Mouse (Mus musculus) liver, embryonic 12.5 days (tissue): ENCODE data around the gene Eaf1. TPM values are rescaled to one million over a fixed set of nuclear protein-coding genes. Genes with fewer than 3 reads are reported as not detected.

Experiments
- ATAC-seq: fragments of 200-750 bp; cut with Nextera tagmentation; 2 replicates; pipeline ENCODE4 v1.8.0; 2017; ENCODE audit warnings: moderate number of reproducible peaks, mild to moderate bottlenecking, moderate library complexity
- H3K27ac ChIP-seq: fragments of 300-500 bp; sonication (generic); 2 replicates; pipeline ENCODE4 v1.5.1; 2016; ENCODE audit warnings: mild to moderate bottlenecking
- H3K27me3 ChIP-seq: fragments of 300-500 bp; sonication (generic); replicated peaks from 2 replicates; pipeline ENCODE4 v1.6.1; 2016; ENCODE audit warnings: mild to moderate bottlenecking, moderate library complexity
- H3K36me3 ChIP-seq: fragments of 300-500 bp; sonication (generic); 2 replicates; pipeline ENCODE4 v1.6.1; 2016; ENCODE audit warnings: mild to moderate bottlenecking, moderate library complexity
- H3K4me1 ChIP-seq: fragments of 300-500 bp; sonication (generic); 2 replicates; pipeline ENCODE4 v1.6.1; 2016
- H3K4me2 ChIP-seq: fragments of 300-500 bp; sonication (generic); 2 replicates; pipeline ENCODE4 v1.6.1; 2016; ENCODE audit warnings: mild to moderate bottlenecking, moderate library complexity
- H3K4me3 ChIP-seq: fragments of 300-500 bp; sonication (generic); 2 replicates; pipeline ENCODE4 v1.5.1; 2016; ENCODE audit warnings: mild to moderate bottlenecking, moderate library complexity
- H3K9ac ChIP-seq: fragments of 300-500 bp; sonication (generic); 2 replicates; pipeline ENCODE4 v1.6.1; 2016; ENCODE audit warnings: mild to moderate bottlenecking, moderate library complexity
- H3K9me3 ChIP-seq: fragments of 300-500 bp; sonication (generic); replicated peaks from 2 replicates; pipeline ENCODE4 v1.6.1; 2016; ENCODE audit warnings: mild to moderate bottlenecking, moderate library complexity
- WGBS: fragments of 180-500 bp; shearing (Covaris S2); methylation state at CpG from one replicate; pipeline ENCODE4 v1.1.7; 2016; ENCODE audit not compliant: insufficient replicate concordance; 5-methylcytosine and 5-hydroxymethylcytosine counted together
- polyA plus RNA-seq: library from polyadenylated mRNA; unstranded; fragments of >200 nt; fragmentation: Nextera tagmentation; extraction: Ambion mirVana; gene quantifications from 2 replicates; pipeline ENCODE4 v1.2.1, GENCODE M21; 2016

Eaf1 gene
- polyA plus RNA-seq, 1 experiment from 2014 or later = 41.4 TPM

DNA sequence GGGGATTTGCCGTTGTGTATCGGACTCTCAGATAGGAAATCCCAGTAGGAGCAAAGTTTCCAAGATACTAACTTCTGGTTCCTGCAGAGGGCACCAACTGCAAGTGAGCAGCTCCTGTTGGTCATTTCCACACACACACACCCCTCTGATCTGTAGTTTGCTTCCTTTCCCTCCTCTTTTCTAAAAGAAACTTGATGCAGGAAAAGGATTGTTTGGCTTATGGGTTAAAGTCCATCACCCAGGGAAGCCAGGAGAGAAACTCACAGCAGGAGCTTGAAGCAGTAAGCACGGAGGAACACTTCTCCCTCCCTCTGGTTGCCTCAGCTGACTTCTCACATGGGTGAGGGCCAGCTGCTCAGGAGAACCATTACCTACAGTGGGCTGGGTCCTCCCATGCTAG, 25.0 kb downstream of the Eaf1 start:
- no peak overlapping the region for H3K4me3 ChIP-seq
- no peaks in the 10 kb centered on the region for H3K9me3 ChIP-seq
- ATAC-seq = no peak
- peaks cover 6% of the 10 kb centered on the region; the same call in 1 of the 2 replicates for H3K4me1 ChIP-seq
- H3K9ac ChIP-seq = no peak overlapping the region
- no peaks in the 10 kb centered on the region for H3K27me3 ChIP-seq
- H3K36me3 ChIP-seq = no peaks in the 10 kb centered on the region
- 29% methylated on average over 3 of the region's 3 CpGs for WGBS
- no peak overlapping the region for H3K27ac ChIP-seq
- H3K4me2 ChIP-seq = peak overlapping the region; percentile 31; the same call in 1 of the 2 replicates

DNA sequence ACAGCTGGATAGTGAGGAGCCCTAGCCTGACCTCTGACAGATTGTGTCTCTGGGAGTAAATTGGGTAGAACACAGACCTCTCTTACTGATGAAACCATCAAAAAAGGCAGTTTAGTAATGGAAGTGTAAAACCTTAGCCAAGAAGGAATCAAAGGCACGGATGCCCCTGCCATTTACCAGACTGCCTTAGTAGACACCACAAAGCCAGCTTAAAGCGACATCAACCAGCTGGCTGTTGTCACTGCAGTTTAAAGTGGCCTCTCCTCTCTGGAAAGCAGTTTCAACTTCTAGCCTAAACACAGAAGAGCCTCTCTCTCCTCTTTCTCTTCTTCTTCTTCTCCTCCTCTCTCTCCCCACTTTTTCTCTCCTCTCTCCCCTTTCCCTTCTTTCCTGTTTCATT, 27.1 kb downstream of the Eaf1 start:
- no peak overlapping the region for H3K27ac ChIP-seq
- H3K4me2 ChIP-seq = no peak overlapping the region
- peaks cover 6% of the 10 kb centered on the region; the same call in 1 of the 2 replicates for H3K4me1 ChIP-seq
- no peak overlapping the region for H3K4me3 ChIP-seq
- H3K36me3 ChIP-seq = no peaks in the 10 kb centered on the region
- no peak for ATAC-seq
- H3K9me3 ChIP-seq = no peaks in the 10 kb centered on the region
- WGBS = 65% methylated on average over 2 of the region's 2 CpGs
- H3K9ac ChIP-seq = no peak overlapping the region
- no peaks in the 10 kb centered on the region for H3K27me3 ChIP-seq

DNA sequence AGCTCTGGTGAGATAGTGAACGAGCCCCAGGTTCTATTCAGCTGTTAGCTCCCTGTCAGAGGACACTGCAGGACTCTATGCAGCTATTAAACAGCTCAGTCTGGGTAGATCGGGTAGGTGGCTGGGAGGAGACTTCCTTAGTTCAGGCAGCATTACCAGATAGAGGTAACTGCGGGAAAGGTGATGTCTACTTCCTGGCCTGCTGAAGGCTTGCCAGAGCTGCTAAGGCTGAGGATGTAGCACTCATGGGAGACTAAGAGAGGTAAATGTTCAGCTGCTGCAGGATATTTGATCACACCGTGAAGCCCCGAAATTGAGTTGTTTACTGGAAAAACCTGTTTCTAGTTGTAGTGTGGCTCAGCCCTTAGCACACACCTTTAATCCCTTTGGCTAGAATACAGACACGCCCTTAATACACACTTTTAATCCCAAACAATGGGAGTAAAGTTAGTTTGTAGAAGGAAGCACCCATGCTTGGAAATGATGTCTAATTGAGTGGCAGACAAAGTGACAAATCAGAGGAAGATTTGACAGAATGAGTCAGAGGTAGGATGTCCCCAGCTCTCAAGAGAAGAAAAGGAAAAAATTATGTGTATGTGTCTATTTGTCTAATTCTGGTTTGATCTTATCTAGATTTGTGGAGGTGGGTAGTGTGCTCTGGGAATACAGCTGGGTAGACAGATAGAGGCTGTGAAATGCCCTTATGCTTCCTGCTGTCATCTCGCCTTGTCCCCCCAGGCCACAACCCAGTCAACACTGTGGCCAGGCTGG, 31.0 kb downstream of the Eaf1 start:
- WGBS = 58% methylated on average over 7 of the region's 7 CpGs
- H3K4me1 ChIP-seq = no peaks in the 10 kb centered on the region
- H3K4me3 ChIP-seq = no peak overlapping the region
- H3K4me2 ChIP-seq = no peak overlapping the region
- H3K36me3 ChIP-seq = no peaks in the 10 kb centered on the region
- H3K9me3 ChIP-seq = no peaks in the 10 kb centered on the region
- H3K9ac ChIP-seq = no peak overlapping the region
- no peak for ATAC-seq
- no peak overlapping the region for H3K27ac ChIP-seq
- H3K27me3 ChIP-seq = 0 out of 2 replicates have a peak, but pooled peaks cover 7% of the 10 kb centered on the region

DNA sequence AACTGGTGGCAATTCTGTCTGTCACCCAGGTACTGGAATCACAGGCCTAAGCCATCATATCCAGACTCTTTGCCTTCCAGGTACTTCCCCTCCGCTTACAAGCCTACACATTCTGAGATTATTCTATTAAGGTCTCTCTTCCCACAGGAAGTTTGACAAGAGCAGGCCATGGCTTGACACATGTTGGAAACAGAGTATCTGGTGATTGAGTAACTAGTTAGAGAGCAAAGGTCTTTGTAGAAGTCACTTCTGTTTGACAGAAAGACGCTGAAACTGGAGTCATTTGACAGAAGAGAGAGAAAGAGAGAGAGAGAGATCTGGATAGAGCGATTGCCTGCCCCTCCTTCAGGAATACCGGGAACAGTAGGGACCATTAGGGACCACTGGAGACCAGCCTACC, 36.6 kb downstream of the Eaf1 start:
- Histone ChIP-seq H3K4me3 (no peak overlapping the region), H3K4me2 (no peak overlapping the region), H3K4me1 (peaks cover 14% of the 10 kb centered on the region), H3K9me3 (no peaks in the 10 kb centered on the region), H3K27me3 (0 out of 2 replicates have a peak, but pooled peaks cover 7% of the 10 kb centered on the region), H3K36me3 (no peaks in the 10 kb centered on the region), H3K27ac (0 out of 2 replicates have a peak overlapping the region, but pooled peaks have one; percentile 17), H3K9ac (no peak overlapping the region)
- 63% methylated on average over 4 of the region's 4 CpGs for WGBS
- ATAC-seq = no peak

DNA sequence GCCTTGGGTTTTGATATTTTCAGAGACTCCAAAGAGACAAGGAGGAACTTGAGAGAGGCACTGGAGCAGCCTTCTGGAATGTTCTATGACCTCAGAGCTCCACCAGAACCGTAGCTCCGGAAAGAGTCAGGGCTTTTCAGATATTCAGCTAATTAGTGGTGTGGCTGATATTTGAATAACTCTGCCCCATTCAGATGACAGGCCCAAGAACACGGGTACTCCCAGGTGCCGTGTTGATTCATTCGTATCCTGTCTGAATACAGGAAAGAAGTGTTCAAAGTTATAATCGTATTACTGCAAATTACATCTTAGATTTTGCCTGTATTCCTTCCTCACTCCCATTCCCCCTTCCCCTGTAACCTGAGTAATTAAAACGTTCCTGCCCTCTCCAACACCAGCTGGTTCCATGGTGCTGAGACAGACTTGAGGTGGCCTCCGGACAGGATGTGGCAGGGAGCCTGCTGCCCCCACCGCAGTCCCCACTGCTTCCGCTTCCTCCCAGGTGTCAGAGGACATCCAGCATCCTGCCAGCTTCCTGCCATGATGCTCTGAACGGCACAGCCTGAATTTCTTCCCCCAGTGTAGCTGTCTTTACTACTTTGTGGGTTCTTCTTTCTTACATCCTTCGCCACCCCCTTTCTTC, 37.4 kb downstream of the Eaf1 start:
- no peak for ATAC-seq
- 27% methylated on average over 12 of the region's 12 CpGs for WGBS

DNA sequence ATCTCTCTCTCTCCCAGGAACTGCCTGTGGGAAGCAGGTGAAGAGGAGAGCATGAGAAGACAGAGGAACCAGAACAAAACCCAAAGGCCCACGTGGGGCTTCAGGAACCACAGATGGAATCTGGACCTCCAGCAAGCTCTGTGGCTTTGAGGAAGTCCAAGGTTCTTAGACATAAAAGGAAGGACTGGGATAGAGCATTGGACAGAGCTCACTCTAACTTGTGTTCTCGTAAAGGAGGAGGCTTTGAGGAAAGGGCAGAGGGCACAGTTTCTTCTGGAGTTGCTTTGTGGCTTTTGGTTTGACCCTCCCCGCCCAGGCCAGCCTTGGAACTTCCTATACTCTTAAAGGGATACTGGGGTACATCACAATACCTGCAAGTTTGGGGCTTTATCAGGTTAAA, 38.5 kb downstream of the Eaf1 start:
- no peaks in the 10 kb centered on the region for H3K36me3 ChIP-seq
- H3K4me2 ChIP-seq = no peak overlapping the region
- 36% methylated on average over 3 of the region's 3 CpGs for WGBS
- no peak for ATAC-seq
- no peaks in the 10 kb centered on the region for H3K9me3 ChIP-seq
- no peak overlapping the region for H3K27ac ChIP-seq
- H3K4me3 ChIP-seq = no peak overlapping the region
- peaks cover 14% of the 10 kb centered on the region for H3K4me1 ChIP-seq
- H3K9ac ChIP-seq = no peak overlapping the region
- 0 out of 2 replicates have a peak, but pooled peaks cover 7% of the 10 kb centered on the region for H3K27me3 ChIP-seq

More for the DNA sequence above, 37.4 kb downstream of the Eaf1 start:
- Histone ChIP-seq H3K27ac (no peak overlapping the region), H3K4me2 (no peak overlapping the region), H3K4me1 (peaks cover 14% of the 10 kb centered on the region), H3K9ac (no peak overlapping the region), H3K4me3 (no peak overlapping the region), H3K9me3 (no peaks in the 10 kb centered on the region), H3K36me3 (no peaks in the 10 kb centered on the region), H3K27me3 (0 out of 2 replicates have a peak, but pooled peaks cover 7% of the 10 kb centered on the region)

DNA sequence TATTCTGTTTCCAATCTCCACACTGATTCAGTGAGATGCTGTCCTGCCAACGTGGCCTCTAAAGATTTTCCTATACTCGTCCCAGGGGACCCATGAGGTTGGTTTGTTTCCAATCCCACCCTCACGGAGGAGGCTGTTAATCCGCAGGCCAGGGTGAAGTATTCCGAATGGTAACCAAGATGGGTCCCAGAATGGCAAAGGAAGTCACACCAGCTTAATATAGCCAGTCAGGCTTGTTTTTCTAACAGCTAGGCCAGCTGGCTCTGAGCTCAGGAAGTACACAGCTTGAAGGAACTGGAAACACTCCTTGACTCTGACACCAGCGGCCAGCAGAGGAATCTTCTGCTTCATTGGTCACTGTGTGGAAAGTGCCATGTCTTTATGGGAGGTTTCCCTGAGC, 43.1 kb downstream of the Eaf1 start:
- 55% methylated on average over 6 of the region's 6 CpGs for WGBS
- Histone ChIP-seq H3K36me3 (no peaks in the 10 kb centered on the region), H3K27ac (no peak overlapping the region), H3K4me1 (0 out of 2 replicates have a peak, but pooled peaks cover under 1% of the 10 kb centered on the region), H3K4me2 (no peak overlapping the region), H3K27me3 (0 out of 2 replicates have a peak, but pooled peaks cover 3% of the 10 kb centered on the region), H3K9ac (no peak overlapping the region), H3K9me3 (no peaks in the 10 kb centered on the region), H3K4me3 (no peak overlapping the region)
- no peak for ATAC-seq

DNA sequence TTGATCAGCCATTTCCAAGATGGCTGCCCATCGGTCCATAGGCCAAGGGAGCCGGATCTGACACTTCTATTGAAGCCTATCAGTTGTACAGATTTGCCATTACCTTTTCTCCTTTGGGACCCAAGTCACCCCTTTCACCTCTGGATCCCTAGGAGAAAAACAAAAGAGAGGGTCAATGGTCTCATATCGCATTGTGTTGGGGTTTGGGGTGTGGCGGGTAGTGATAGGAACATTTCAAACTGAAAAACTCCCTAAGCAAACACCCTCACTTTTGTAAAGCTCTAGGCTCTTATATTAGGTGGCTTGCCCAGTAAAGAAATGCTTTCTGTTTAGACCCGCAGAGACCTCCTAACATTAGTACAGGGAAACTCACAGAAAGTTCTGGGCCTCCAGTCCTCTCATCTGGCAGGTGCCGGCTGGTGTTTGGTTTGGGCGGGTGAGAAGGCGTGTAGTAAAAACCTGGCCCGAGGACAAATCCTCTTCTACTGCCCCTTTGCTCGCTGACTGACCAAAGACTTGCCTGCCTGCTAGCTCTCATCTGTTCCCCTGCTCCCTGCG, 49.8 kb downstream of the Eaf1 start:
- WGBS = 74% methylated on average over 11 of the region's 11 CpGs
- Histone ChIP-seq H3K27ac (no peak overlapping the region), H3K9me3 (no peaks in the 10 kb centered on the region), H3K4me2 (no peak overlapping the region), H3K27me3 (peaks cover 12% of the 10 kb centered on the region; the same call in 1 of the 2 replicates), H3K4me3 (no peak overlapping the region), H3K9ac (no peak overlapping the region), H3K36me3 (no peaks in the 10 kb centered on the region), H3K4me1 (0 out of 2 replicates have a peak, but pooled peaks cover 4% of the 10 kb centered on the region)
- ATAC-seq = no peak

DNA sequence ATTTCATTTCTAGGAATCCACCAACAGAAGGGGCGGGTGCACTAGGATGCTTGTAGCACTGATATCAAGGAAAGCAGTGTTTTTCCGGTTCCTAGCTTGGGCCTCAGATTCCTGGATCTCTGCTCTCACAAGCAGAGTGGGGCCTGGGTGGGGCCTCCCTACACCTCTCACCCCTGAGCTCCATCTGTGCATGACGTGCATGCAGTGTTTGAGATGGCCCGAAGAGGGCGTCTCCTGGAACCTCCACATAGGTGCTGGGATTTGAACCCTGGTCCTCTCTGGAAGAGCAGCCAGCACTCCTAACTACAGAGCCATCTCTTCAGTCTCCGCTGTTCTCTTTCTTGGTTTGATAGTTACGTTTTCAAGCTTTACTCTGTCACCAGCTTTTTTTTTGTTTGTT, 60.8 kb downstream of the Eaf1 start:
- no peak overlapping the region for H3K4me3 ChIP-seq
- WGBS = 65% methylated on average over 7 of the region's 7 CpGs
- H3K9ac ChIP-seq = no peak overlapping the region

DNA sequence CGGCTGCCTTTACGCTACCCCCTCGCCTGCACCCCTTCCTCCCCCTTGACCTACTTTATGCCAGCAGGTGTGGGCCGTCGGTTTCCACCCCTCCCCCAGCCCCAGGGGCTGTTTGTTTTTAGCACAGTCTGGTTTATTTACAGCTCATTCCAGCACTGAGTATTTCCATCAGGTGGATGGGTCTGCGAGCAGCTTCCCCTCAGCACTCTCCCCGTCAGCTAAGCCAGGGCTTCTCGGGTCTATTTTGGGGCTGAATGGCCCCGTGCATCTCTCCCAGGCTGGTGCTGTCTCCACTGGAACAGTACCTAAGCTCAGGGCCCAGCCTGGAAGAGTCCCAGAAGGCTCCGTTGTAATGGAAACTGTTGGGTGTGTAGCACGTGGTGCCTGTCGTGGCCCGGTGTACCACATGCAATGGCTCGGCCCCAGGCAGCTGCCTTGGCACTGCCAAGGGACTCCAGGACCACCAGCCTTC, 61.8 kb downstream of the Eaf1 start:
- H3K4me1 ChIP-seq = peaks cover 8% of the 10 kb centered on the region; the same call in 1 of the 2 replicates
- no peak overlapping the region for H3K4me3 ChIP-seq
- H3K27me3 ChIP-seq = peaks cover 12% of the 10 kb centered on the region; the same call in 1 of the 2 replicates
- H3K9ac ChIP-seq = no peak overlapping the region
- no peaks in the 10 kb centered on the region for H3K36me3 ChIP-seq
- ATAC-seq = no peak
- no peak overlapping the region for H3K27ac ChIP-seq
- 63% methylated on average over 14 of the region's 14 CpGs for WGBS
- H3K9me3 ChIP-seq = no peaks in the 10 kb centered on the region
- H3K4me2 ChIP-seq = no peak overlapping the region

More for the DNA sequence above, 60.8 kb downstream of the Eaf1 start:
- Histone ChIP-seq H3K9me3 (no peaks in the 10 kb centered on the region), H3K27me3 (peaks cover 6% of the 10 kb centered on the region; the same call in 1 of the 2 replicates), H3K27ac (no peak overlapping the region), H3K36me3 (no peaks in the 10 kb centered on the region), H3K4me2 (no peak overlapping the region), H3K4me1 (0 out of 2 replicates have a peak, but pooled peaks cover 4% of the 10 kb centered on the region)
- ATAC-seq = no peak

DNA sequence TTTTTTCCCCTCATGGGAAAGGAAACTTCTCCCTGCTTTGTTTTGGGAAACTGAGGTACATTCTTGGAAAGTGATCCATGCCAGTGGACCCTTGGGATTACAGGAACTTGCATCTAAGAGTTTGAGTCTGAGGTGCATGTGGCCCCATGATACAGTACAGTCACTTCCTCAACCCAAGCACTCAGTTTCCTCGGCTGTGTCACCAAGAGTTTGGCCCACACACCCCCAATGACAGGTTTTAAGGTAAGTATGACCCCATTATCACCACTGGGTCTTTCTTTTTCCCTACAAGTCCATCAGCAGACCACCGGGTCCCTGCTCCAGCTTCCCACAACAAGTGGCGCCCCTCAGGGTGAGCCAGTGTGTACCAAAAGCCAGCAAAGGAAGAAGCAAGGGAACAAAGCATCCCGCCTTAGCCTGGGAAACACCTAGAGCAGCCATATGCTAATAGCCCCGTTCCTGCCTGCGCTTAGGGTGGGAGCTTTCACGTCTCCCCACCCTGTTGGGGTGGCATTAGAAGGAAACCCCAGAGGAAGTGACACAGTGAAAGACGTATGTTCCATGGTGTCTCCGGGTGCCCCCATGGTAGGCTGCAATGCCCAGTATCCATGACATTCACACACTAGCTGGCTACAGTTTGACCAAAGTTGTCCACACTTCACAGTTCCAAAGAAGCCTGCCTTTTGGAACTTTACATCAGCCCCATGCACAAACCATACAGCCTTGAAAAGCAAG, 62.5 kb downstream of the Eaf1 start:
- Histone ChIP-seq H3K9ac (no peak overlapping the region), H3K36me3 (no peaks in the 10 kb centered on the region), H3K4me2 (no peak overlapping the region), H3K27ac (no peak overlapping the region), H3K9me3 (no peaks in the 10 kb centered on the region), H3K4me1 (peaks cover 9% of the 10 kb centered on the region; the same call in 1 of the 2 replicates), H3K4me3 (no peak overlapping the region), H3K27me3 (peaks cover 14% of the 10 kb centered on the region; the same call in 1 of the 2 replicates)
- ATAC-seq = no peak
- 56% methylated on average over 9 of the region's 9 CpGs for WGBS
